Mouse (Mus musculus) heart, embryonic 14.5 days (tissue): ENCODE data around the gene Tox2. TPM values are rescaled to one million over a fixed set of nuclear protein-coding genes. Genes with fewer than 3 reads are reported as not detected.

Source experiments
- ATAC-seq: fragments of 200-750 bp; cut with Nextera tagmentation; 2 replicates; pipeline ENCODE4 v1.8.0; 2017; ENCODE audit warnings: low read depth, moderate TSS enrichment; ENCODE audit not compliant: insufficient number of reproducible peaks, insufficient read depth, low FRiP score
- H3K27ac ChIP-seq, 2 experiments: fragments of 200-500 bp in 1 of 2; fragments of 300-500 bp in 1 of 2; sonication (generic) in 1 of 2; replicated peaks in 1 of 2; 2 replicates each; pipeline ENCODE4 v1.5.1; 2012 to 2014; ENCODE audit warnings: low read depth in 2 of 2, low read length in 2 of 2, control low read depth in 1 of 2, mild to moderate bottlenecking in 1 of 2, mixed read lengths in 1 of 2; ENCODE audit not compliant: control insufficient read depth in 1 of 2, insufficient read depth in 1 of 2
- H3K27me3 ChIP-seq: fragments of 300-500 bp; sonication (generic); 2 replicates; pipeline ENCODE4 v1.6.1; 2014; ENCODE audit warnings: mild to moderate bottlenecking, low read length, control low read depth; ENCODE audit not compliant: control insufficient read depth, insufficient read depth
- H3K36me3 ChIP-seq: fragments of 300-500 bp; sonication (generic); 2 replicates; pipeline ENCODE4 v1.6.1; 2014; ENCODE audit warnings: mild to moderate bottlenecking, control low read depth, low read length, mixed read lengths; ENCODE audit not compliant: control insufficient read depth, insufficient read depth
- H3K4me1 ChIP-seq, 2 experiments: fragments of 200-500 bp in 1 of 2; fragments of 300-500 bp in 1 of 2; sonication (generic) in 1 of 2; 2 replicates each; pipeline ENCODE4 v1.6.1; 2012 to 2014; ENCODE audit warnings: low read length in 2 of 2, control low read depth in 1 of 2, mixed read lengths in 1 of 2; ENCODE audit not compliant: control insufficient read depth in 2 of 2, insufficient read depth in 2 of 2
- H3K4me2 ChIP-seq: fragments of 300-500 bp; sonication (generic); 2 replicates; pipeline ENCODE4 v1.6.1; 2014; ENCODE audit warnings: mild to moderate bottlenecking, low read length
- H3K4me3 ChIP-seq, 2 experiments: fragments of 200-500 bp in 1 of 2; fragments of 300-500 bp in 1 of 2; sonication (generic) in 1 of 2; 2 replicates each; pipeline ENCODE4 v1.5.1; 2012 to 2014; ENCODE audit warnings: low read length in 2 of 2, mild to moderate bottlenecking in 2 of 2, control low read depth in 1 of 2, low read depth in 1 of 2, moderate library complexity in 1 of 2; ENCODE audit not compliant: control insufficient read depth in 1 of 2, insufficient read depth in 1 of 2
- H3K9ac ChIP-seq: fragments of 300-500 bp; sonication (generic); 2 replicates; pipeline ENCODE4 v1.6.1; 2014; ENCODE audit warnings: mild to moderate bottlenecking, low read length
- H3K9me3 ChIP-seq: fragments of 300-500 bp; sonication (generic); 2 replicates; pipeline ENCODE4 v1.6.1; 2016; ENCODE audit warnings: low read length, control low read depth; ENCODE audit not compliant: control insufficient read depth
- WGBS: fragments of 180-500 bp; shearing (Covaris S2); extraction: QIAGEN DNeasy Blood & Tissue Kit; methylation state at CpG from one replicate; pipeline ENCODE4 v1.1.7; 2014; 5-methylcytosine and 5-hydroxymethylcytosine counted together
- polyA plus RNA-seq: library from polyadenylated mRNA; unstranded; fragments of >200 nt; fragmentation: Nextera tagmentation; extraction: Ambion mirVana; gene quantifications from 2 replicates; pipeline ENCODE4 v1.2.1, GENCODE M21; 2014

Tox2 gene
- polyA plus RNA-seq, 1 experiment from 2014 or later: 3.8 TPM

DNA sequence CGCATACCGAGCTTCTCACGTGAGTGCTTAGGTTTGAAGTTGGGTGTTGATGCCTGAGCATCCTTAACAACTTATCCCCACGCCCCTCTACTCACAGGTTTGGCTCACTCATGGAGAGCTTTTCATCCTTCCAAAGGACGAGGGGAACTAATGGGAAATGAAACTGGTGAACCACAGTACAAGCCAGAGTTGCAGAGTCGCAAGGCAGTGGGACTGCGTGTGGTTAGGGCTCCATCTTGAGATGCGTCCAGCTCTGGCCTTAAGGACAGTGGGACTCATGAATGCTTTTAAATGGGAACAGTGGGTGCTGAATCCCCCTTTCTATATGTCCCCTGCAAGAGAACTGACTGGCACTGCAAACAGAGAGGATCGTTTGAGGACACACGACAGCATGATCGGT lies 17.8 kb downstream of the Tox2 start:
- no peak overlapping the region for H3K9ac ChIP-seq

DNA sequence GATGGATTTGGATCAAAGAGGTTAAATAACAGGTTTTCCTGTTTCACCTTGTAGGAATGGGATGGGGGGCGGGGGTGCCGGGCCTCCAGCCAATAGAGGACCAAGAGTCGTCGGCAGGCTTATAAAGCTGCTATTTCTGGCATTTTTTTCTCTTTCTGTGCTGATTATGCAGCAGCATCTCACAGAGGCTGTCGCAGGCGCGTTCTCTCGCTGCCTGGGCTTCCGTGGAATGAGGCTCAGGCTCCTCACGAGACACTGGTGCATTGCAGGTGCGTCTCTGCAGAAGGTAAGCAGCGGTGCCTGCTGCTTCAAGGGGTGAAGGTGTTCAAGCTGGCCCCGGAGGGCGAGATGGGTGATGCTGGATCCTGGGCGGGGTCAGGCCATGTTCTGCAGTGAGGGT lies 22.4 kb downstream of the Tox2 start:
- Histone ChIP-seq H3K4me3 (no peak overlapping the region), H3K9me3 (no peaks in the 10 kb centered on the region), H3K4me2 (no peak overlapping the region), H3K27ac (no peak overlapping the region), H3K27me3 (no peaks in the 10 kb centered on the region), H3K4me1 (peaks cover 7 to 10% of the 10 kb centered on the region in 2 experiments; a peak in 2 of 4 replicates), H3K36me3 (no peaks in the 10 kb centered on the region), H3K9ac (no peak overlapping the region)
- ATAC-seq: no peak
- 75% methylated on average over 15 of the region's 15 CpGs for WGBS

More for the DNA sequence above, 17.8 kb downstream of the Tox2 start:
- no peak for ATAC-seq
- H3K4me1 ChIP-seq: peaks cover 12 to 16% of the 10 kb centered on the region in 2 experiments; a peak in 3 of 4 replicates
- H3K36me3 ChIP-seq: no peaks in the 10 kb centered on the region
- no peak overlapping the region for H3K4me2 ChIP-seq
- H3K9me3 ChIP-seq: no peaks in the 10 kb centered on the region
- H3K27me3 ChIP-seq: no peaks in the 10 kb centered on the region
- 89% methylated on average over 11 of the region's 11 CpGs for WGBS
- no peak overlapping the region for H3K4me3 ChIP-seq
- H3K27ac ChIP-seq: no peak overlapping the region

DNA sequence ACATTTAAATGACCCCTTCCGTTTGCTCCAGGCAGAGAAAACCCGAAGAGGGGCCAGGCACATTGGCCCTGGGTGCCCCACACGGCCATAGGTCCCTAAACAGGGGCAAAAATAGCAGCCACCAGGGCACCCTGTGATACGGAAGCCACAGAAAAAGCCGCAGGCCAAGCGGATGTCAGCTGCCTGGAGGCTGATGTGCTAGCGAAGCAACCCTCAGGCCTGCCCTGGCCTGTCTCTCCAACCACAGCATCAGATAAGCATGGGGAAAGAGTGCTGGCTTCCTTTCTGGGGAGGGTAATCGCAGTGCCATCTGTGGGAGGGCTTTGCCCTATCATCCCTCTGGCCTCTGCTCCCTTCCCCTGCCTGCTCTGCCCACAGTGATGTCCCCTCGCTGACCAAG lies 26.1 kb downstream of the Tox2 start:
- ATAC-seq: no peak
- Histone ChIP-seq H3K27me3 (no peaks in the 10 kb centered on the region), H3K4me3 (no peak overlapping the region), H3K27ac (no peak overlapping the region), H3K4me1 (peaks cover 3 to 6% of the 10 kb centered on the region in 2 experiments; a peak in 2 of 4 replicates), H3K9ac (no peak overlapping the region), H3K4me2 (no peak overlapping the region), H3K9me3 (no peaks in the 10 kb centered on the region), H3K36me3 (no peaks in the 10 kb centered on the region)
- 64% methylated on average over 9 of the region's 9 CpGs for WGBS

DNA sequence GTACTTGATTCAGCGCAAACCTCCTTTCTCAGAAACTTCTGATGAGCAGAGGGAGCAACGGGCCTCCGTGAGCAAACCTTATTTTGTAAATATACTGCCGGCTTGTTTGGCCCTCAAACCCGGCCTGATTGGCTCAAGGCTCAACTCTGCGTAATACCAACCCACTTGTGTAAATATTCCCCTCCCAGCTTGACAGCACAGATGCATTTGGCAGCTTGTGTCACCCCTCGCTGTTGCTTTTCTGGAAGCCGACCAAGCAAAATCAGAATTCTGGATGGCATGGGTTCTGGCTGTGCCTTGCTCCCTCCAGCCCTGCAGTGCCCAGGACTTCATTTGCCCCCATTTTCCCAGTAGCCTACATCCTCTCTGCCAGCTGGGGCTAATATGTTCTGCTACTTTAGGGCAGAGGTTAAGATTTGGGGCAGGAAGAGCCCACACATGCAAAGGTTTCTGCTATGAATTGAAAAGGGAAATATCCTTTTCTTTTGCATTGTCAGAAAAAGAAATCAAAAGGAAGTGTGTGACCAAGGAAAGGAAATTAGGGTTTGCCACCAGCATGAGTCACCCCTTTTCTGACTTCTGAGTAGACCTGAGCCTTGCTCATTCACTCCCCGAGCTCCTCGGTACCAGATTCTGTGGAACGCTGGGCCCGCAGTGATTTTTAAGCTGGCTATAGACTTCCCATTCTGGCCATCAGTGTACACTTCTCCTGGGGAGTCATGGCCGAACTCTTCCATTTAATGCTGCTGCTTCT lies 29.0 kb downstream of the Tox2 start:
- Histone ChIP-seq H3K9me3 (no peaks in the 10 kb centered on the region), H3K9ac (no peak overlapping the region), H3K4me1 (no peaks in the 10 kb centered on the region; a peak in 1 of 4 replicates), H3K27ac (no peak overlapping the region), H3K4me2 (no peak overlapping the region), H3K4me3 (no peak overlapping the region), H3K27me3 (no peaks in the 10 kb centered on the region), H3K36me3 (no peaks in the 10 kb centered on the region)
- WGBS: 80% methylated on average over 13 of the region's 13 CpGs
- no peak for ATAC-seq

DNA sequence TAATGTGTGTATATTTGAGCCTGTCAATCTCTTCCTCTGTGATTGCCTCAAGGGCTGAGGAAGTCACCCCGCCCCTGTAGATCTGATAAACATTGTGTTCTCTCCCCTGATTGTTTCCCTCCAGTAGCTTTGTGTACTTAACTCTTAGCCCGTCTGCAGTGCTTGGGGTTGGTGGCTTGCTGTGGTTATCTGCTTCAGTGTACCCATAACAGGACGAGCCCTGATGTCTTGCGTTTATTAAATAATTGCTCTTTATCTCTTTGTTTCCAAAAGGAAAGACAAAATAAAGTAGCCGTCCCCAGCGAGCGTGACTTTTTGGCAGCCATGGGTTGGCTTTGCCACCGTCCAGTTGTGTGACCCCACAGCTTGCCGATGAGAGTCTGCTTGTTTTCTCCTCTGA lies 30.7 kb downstream of the Tox2 start:
- no peaks in the 10 kb centered on the region for H3K27me3 ChIP-seq
- H3K4me3 ChIP-seq: no peak overlapping the region
- no peaks in the 10 kb centered on the region for H3K9me3 ChIP-seq
- no peak for ATAC-seq
- no peaks in the 10 kb centered on the region for H3K36me3 ChIP-seq
- no peaks in the 10 kb centered on the region; a peak in 1 of 4 replicates for H3K4me1 ChIP-seq
- H3K4me2 ChIP-seq: no peak overlapping the region
- no peak overlapping the region for H3K9ac ChIP-seq
- H3K27ac ChIP-seq: no peak overlapping the region
- 63% methylated on average over 9 of the region's 9 CpGs for WGBS

DNA sequence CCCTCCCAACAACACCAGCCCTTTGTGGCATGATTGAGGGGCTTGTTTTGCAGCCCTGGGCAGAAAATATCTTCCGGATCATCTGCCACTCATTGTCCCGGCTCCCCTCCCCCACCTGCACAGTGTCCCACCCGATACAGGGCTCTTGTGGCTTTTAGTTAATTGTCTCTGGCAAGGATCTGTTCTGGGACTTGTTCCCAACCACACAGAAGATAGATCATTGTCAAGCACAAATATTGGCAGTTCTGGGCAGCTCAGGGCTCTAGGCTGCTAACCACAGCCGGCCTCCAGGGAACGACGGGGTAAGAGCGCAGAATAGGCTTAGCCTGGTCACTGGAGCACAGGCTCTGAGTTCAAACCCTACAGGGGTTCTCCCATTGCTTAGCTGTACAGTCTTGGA lies 33.1 kb downstream of the Tox2 start:
- Histone ChIP-seq H3K27ac (no peak overlapping the region), H3K4me1 (no peaks in the 10 kb centered on the region; a peak in 2 of 4 replicates), H3K9ac (no peak overlapping the region), H3K9me3 (no peaks in the 10 kb centered on the region), H3K36me3 (no peaks in the 10 kb centered on the region), H3K27me3 (no peaks in the 10 kb centered on the region), H3K4me3 (no peak overlapping the region), H3K4me2 (no peak overlapping the region)
- ATAC-seq: no peak
- 66% methylated on average over 7 of the region's 7 CpGs for WGBS

DNA sequence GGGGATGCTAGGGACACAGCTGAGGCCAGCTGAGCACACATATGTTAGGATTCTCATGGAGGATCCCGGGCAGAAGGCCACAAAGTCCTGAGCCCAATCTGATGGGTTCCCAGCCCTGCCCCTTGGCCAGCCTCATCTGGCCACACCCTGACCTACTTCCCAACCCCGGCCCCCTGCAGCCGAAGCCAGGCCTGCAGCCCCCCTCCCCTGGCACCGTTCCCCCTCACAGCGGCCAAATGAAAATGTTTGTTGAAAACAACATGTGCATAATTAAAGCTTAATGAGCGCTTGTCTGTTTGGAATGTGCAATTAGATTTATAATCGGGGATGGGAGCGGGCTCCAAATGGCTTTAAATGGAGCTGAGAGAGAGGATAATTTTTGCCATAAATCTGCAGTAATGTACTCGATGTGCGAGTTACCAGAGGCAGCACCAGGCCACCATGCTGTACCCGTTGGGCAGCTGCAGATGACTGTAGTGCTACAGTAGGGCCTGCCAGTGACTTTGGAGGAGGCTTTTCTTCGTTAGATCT lies 35.1 kb downstream of the Tox2 start:
- H3K4me3 ChIP-seq: no peak overlapping the region
- H3K4me2 ChIP-seq: no peak overlapping the region
- no peak overlapping the region for H3K9ac ChIP-seq
- H3K36me3 ChIP-seq: no peaks in the 10 kb centered on the region
- no peaks in the 10 kb centered on the region for H3K9me3 ChIP-seq
- H3K27ac ChIP-seq: no peak overlapping the region
- ATAC-seq: no peak
- 82% methylated on average over 12 of the region's 12 CpGs for WGBS
- H3K27me3 ChIP-seq: no peaks in the 10 kb centered on the region
- H3K4me1 ChIP-seq: no peaks in the 10 kb centered on the region; a peak in 2 of 4 replicates
